Mouse (Mus musculus) heart, postnatal 36 days (tissue): ENCODE measurements at regions not wholly inside any gene's neighbourhood (a gene's known extent, or its start where the extent isn't known, plus 50 kb on each side); places are given as distances from the start of the nearest gene placed in this dataset.
"Not testable (repeated sequence)": the region's sequence is repeated elsewhere in the genome, so short reads cannot be mapped to it uniquely, and the experiment has no call there.

Experiments
- DNase-seq, 2 experiments: peaks; one replicate each; pipeline ENCODE4 v3.0.0; 2021 to 2022
- intact Hi-C: fragments of 180-260 bp; cut with DNase I; formaldehyde crosslinking; loops from one replicate; pipeline ENCODE4 v1.15.1; 2025

DNA sequence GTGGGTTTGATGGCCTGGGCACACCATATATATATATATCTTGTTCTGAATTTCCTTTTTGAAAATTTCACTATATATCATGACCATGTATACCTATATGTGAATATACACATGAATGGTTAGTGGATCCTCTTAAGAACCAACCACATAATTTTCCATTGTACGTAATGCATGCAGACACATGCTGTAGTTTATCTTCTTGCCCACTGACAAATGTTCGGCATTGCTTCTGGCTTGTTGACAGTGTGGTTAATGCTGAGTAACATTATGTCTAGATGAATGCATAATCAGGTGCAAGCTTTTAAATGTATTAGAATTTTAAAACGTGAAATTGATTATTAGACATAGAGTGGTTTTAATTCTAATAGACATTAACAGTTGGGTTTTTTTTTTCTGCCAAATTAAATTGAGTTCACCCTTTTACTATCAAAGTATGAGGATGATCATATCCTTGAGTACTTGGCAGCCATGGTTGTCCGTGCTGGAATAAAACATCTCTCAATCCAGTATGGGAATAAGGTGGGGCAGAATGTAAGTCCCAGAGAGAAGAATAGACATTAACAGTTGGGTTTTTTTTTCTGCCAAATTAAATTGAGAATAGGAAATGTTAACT is 110.3 kb downstream of the A730009L09Rik start:
- DNase-seq = no peak
- intact Hi-C loops = no loop called here

DNA sequence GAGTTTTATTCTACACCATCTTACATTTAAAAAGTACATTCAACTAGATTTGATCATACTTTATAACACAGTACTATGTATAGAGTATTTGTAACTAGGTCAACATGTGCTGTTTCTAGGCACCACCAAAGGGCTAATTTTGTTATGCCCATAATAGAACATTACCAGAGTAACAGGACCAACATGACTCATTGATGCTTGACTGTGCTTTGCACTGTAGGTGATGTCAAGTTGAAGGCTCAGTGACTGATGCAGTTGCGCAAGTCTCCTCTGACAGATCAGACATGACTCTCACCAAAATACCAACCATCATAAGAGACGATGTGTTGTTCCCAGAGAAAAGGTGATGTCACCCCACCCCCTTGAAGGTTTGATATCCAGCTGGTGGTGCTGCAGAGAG is 108.5 kb downstream of the Mrpl39 start:
- DNase-seq = no peak
- intact Hi-C loops = no loop called here

DNA sequence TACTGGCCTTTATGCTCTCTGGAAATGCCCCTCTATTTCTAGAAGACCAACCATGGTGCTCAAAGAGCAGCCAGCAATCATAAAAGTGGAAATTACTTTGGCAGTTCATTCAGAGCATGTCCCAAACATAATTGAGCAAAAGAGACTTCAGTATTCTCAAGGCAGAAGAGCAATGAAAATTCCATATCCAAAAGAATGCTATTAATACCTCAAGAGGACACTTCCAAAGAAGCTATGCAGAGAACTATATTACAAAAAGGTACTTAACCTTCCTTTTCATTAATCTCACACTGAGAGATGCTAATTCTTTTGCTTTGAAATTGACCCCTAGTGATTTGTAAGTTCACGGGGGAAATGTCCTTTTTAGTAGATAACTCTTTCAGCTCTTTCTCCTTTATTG is 105.7 kb downstream of the Mrpl39 start:
- intact Hi-C loops = no loop called here

DNA sequence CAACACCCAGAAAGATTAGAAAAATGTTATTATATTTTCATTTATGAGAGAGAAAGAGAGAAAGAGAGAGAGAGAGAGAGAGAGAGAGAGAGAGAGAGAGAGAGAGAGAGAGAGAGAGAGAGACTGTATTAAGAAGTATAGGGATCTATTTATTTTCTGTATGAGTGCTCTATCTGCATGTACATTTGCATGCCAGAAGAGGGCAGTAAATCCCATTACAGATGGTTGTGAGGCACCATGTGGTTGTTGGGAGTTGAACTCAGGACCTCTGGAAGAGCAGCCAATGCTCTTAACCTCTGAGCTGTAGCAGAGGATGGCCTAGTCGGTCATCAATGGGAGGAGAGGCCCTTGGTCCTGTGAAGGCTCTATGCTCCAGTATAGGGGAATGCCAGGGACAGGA is 91.1 kb downstream of the Mrpl39 start:
- intact Hi-C loops, DNase-seq: not testable (repeated sequence)

More for the DNA sequence above, 105.7 kb downstream of the Mrpl39 start:
- no peak for DNase-seq

DNA sequence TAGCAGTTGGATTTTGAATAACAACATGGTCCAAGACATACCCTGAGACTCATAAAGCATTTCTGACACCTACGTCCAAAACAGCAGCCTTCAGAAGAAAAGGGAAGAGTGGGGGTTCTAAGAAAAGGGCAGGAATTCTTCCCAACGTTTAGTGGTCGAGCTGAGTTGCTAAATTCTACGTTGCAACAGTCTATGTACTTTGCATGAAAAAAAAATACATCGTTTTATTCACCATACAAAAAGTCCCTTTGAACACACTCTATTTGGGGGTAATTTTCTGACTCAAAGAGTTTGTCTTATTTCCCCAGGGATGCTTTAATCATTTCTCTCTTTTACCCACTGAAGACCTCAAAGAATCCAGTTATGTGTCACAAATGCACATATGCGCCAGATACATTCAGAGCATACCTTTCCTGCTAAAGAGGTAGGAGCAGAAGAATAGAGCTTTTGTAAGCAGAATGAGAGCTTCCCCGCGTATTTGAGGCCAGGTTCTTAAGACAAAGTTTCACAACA is 89.3 kb downstream of the Mrpl39 start:
- no peak for DNase-seq
- intact Hi-C loops = no loop called here

DNA sequence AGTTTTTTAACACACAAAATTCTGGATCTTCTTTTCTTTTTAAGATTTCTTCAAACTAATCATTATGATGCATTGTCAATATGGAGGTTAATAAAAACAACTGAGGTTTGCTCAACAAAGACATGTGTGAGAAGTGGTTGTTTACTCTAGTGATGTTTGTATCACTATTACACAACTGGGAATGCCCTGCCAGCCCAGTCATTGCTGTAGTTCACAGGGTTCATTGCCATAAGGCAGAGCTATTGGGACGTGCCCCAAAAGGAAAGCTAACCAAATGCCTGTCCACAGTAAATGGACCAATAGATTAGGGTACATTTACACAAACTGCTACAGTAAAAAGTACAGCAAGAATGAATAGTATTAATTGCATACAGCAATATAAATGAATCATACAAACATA is 84.9 kb downstream of the Mrpl39 start:
- intact Hi-C loops = no loop called here
- DNase-seq = no peak

DNA sequence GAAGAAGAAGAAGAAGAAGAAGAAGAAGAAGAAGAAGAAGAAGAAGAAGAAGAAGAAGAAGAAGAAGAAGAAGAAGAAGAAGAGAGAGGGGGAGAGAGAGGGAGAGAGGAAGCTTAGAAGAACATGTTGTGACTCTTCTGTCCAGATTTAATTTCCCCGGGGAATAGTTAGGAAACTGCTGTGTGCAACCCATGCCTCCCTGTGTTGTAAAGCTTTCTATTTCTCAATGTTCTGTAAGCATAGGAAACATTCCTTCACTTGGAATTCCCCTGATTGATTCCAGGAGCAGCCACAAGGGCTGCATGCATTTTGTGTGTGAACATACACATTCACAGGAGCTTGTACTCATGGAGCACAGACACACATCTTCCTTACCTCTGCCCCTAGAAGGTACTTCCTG is 81.7 kb downstream of the Mrpl39 start:
- DNase-seq = no peak
- intact Hi-C loops = no loop called here

DNA sequence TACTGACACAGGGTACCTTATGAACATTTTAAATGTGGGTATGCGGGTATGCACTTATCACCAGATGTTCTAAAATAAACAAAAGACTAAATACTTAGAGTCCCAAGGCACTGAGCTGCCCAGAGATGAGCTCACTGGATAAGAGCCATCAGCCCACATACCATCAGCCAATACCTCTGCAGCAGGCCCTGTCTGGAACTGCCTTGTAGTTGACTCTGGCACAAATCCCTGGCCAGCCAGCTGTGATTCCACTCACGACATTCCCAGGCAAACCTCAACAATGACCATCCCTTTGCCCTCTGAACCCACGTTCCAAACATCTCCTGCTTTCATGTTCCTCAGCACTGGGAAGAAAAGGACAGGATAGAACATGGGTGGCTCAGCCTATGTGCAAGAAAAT is 73.7 kb downstream of the Mrpl39 start:
- no peak for DNase-seq
- intact Hi-C loops = no loop called here

DNA sequence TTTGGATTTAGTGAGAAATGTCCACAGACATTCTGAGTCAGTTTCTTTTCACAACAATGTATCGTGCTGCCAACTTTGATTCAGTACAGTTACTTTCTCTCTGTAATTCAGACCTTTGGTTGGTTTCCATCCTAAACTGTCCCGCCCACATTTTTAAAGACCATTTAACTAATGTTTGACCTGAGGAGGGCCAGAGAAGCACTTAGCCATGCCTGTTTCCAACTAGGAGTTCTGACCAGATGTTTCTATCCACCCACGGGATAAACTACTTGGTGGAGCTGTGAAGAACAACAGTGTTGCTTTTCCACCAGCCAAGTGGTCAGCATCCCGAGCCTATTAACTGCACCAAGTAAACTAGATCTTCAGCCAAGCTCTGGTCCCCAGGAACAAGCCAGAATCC is 72.0 kb downstream of the Mrpl39 start:
- no peak for DNase-seq
- intact Hi-C loops = no loop called here
